Mouse (Mus musculus): ENCODE results near the gene Olfr129. TPM values are rescaled to one million over a fixed set of nuclear protein-coding genes. Genes with fewer than 3 reads are reported as not detected.

The Olfr129 gene
- total RNA-seq (2023) = not detected

DNA sequence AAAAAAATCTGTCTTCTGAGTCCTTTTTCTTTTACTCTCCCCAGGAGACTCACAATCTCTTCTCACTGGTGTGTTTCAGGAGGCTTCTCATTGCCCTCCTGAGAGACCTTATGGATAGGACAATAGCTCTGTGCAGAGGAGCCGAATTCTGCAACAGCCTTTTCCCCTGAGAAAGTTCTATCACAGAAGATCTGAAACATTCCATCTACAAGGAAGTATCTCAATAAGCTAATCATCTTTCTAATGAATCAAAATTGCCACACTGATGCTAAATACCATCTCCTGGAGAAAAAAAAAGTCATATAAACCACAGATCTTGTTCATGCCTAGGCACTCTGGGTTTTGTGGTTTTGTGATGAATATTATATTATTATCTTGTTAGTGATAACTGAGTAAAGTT, at the start of gene Olfr129:
Olfr129 (minus strand) TSS at position 101 of the 400 bp plus-strand sequence.

GRCm38 (mm10) chr17:38088593-38088992, 28.7 kb upstream of the Olfr129 start, which contains the start of gene Olfr131:
Gene Olfr131, minus strand, starts transcription at chr17:38088693.

DNA sequence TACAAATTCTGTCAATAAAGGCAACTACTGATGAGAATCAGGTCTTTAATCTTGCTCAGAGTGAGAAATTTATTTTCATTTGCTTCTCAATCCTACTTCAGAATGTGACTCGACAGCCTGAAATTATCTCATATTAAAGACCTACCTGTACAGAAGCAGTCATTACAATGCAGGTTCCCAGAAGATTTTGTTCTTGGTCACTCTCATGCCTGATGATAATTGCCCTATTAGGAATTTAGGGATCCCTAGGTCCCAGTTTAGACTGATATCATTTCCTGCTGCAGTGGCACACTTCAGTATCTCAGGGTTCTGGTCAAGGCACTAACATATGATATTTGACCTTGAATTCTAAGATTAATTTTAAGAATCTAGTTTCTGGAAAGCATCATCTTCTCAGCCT, 3.7 kb upstream of the Olfr129 start, which contains the start of gene Olfr130:
Olfr130 (plus strand) TSS at position 301 of the 400 bp plus-strand sequence.

Other genes starting within 250 kb of the Olfr129 start
- gene Olfr125, start 227.1 kb downstream of the Olfr129 start, total RNA-seq (2023) = not detected
- gene Olfr126, start 212.6 kb downstream of the Olfr129 start, total RNA-seq (2023) = not detected
- gene Olfr127, start 159.6 kb downstream of the Olfr129 start, total RNA-seq (2023) = not detected
- gene Olfr128, start 139.5 kb downstream of the Olfr129 start, total RNA-seq (2023) = not detected
- not detected for gene Olfr761, start 107.0 kb downstream of the Olfr129 start, total RNA-seq (2023)
- not detected for gene Olfr130, start 3.8 kb upstream of the Olfr129 start, total RNA-seq (2023)
- gene Olfr131, start 28.6 kb upstream of the Olfr129 start, total RNA-seq (2023) = not detected
- not detected for gene Olfr132, start 74.4 kb upstream of the Olfr129 start, total RNA-seq (2023)
- gene Olfr133, start 85.2 kb upstream of the Olfr129 start, total RNA-seq (2023) = not detected
- gene Olfr134, start 111.3 kb upstream of the Olfr129 start, total RNA-seq (2023) = not detected
- gene Olfr135, start 144.3 kb upstream of the Olfr129 start, total RNA-seq (2023) = not detected
- not detected for gene Olfr138, start 201.0 kb upstream of the Olfr129 start, total RNA-seq (2023)
- gene Olfr137, start 247.5 kb upstream of the Olfr129 start, total RNA-seq (2023) = not detected